In the genomic region with DNA sequence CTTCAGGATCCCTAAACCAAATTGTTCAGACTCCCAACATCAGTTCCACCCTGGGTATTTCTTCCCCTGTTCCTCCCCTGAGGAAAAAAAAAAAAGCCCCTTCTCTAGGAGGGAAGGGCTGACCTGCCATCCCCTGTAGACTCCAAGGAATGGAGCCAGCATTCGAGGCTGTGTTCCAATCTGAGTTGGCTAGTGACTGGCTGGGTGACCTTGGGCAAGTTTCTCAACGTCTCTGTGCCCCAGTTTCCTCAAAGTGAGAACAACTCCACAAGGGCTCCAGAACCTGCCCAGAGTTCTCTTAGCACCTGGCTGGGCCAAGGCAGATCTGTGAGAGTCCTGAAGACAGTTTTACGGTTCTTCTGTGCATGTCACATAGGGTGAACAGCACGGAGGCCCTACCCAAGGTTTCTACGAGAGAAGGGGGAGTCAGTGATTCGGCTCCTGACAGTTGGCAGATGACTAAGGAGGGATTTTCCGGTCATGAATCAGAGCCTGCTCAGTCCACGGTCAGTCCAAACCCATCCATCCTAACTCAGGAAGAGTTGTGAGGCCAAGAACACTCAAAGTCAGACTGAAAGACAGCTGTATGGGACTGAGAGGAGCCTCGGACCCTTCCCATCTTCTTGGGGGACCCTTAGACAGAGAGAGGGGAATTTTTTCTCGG, we compare ENCODE assay signal across 8 mouse cellular contexts. TPM values are rescaled to one million over a fixed set of nuclear protein-coding genes. Genes with fewer than 3 reads are reported as not detected.
DNase-seq lines count a peak whose midpoint lies in the region; ATAC-seq lines count a peak whose summit lies in the region.

No protein-coding gene starts in this region.

- no peak overlapping the region for H3K27ac ChIP-seq in embryonic facial prominence, embryonic 14.5 days (replicated peaks; ENCODE audit: low read depth, low read length)
- H3K27ac ChIP-seq in intestine, embryonic 14.5 days (ENCODE audit: low read depth) = no peak overlapping the region
- peak overlapping the region; percentile 73 for H3K27ac ChIP-seq in neural tube, embryonic 13.5 days (replicated peaks)

- peak overlapping the region; percentile 93 for H3K4me3 ChIP-seq in embryonic facial prominence, embryonic 14.5 days (ENCODE audit: low read depth, low read length)
- peak overlapping the region; percentile 93 for H3K4me3 ChIP-seq in intestine, embryonic 14.5 days (ENCODE audit: low read depth, low read length)
- H3K4me3 ChIP-seq in neural tube, embryonic 13.5 days = peak overlapping the region; percentile 95

- WGBS in embryonic facial prominence, embryonic 14.5 days = 24% methylated on average over 10 of the region's 10 CpGs
- 25% methylated on average over 10 of the region's 10 CpGs for WGBS in intestine, embryonic 14.5 days
- WGBS in neural tube, embryonic 13.5 days = 26% methylated on average over 10 of the region's 10 CpGs

- no peaks in the 10 kb centered on the region for H3K27me3 ChIP-seq in embryonic facial prominence, embryonic 14.5 days (replicated peaks; ENCODE audit: control insufficient read depth, insufficient read depth, low read length)
- no peaks in the 10 kb centered on the region for H3K27me3 ChIP-seq in intestine, embryonic 14.5 days (replicated peaks; ENCODE audit: control insufficient read depth, insufficient read depth, low read length)
- H3K27me3 ChIP-seq in neural tube, embryonic 13.5 days = no peaks in the 10 kb centered on the region

- peak; percentile 48 for DNase-seq in cerebellum, adult 9-10 months
- DNase-seq in cerebellum, adult 11-12 months = no peak
- DNase-seq in 416B (ENCODE audit: low read depth) = peak; percentile 66
- DNase-seq in embryonic facial prominence, embryonic 14.5 days (ENCODE audit: low spot score) = no peak
- DNase-seq in intestine, embryonic 14.5 days (ENCODE audit: low spot score) = no peak
- no peak for DNase-seq in retina, postnatal 1 day
- no peak for DNase-seq in embryo, embryonic 10 days (ENCODE audit: low spot score)

- no peaks in the 10 kb centered on the region for H3K9me3 ChIP-seq in embryonic facial prominence, embryonic 14.5 days (ENCODE audit: control insufficient read depth, low read length)
- no peaks in the 10 kb centered on the region for H3K9me3 ChIP-seq in intestine, embryonic 14.5 days (ENCODE audit: control insufficient read depth, low read length)
- no peaks in the 10 kb centered on the region for H3K9me3 ChIP-seq in neural tube, embryonic 13.5 days

- no peak for ATAC-seq in embryonic facial prominence, embryonic 14.5 days (ENCODE audit: low read depth)
- ATAC-seq in intestine, embryonic 14.5 days (replicated peaks; ENCODE audit: low FRiP score, low TSS enrichment, low read depth) = no peak
- ATAC-seq in neural tube, embryonic 13.5 days (ENCODE audit: low read depth) = no peak

- peak overlapping the region; percentile 62 for H3K4me2 ChIP-seq in embryonic facial prominence, embryonic 14.5 days (ENCODE audit: low read depth, low read length)
- peak overlapping the region; percentile 57 for H3K4me2 ChIP-seq in intestine, embryonic 14.5 days (ENCODE audit: low read length)
- H3K4me2 ChIP-seq in neural tube, embryonic 13.5 days = peak overlapping the region; percentile 96

- H3K4me1 ChIP-seq in embryonic facial prominence, embryonic 14.5 days (ENCODE audit: control insufficient read depth, insufficient read depth, low read length) = peaks cover 10% of the 10 kb centered on the region
- peaks cover 10% of the 10 kb centered on the region for H3K4me1 ChIP-seq in intestine, embryonic 14.5 days (replicated peaks; ENCODE audit: control insufficient read depth, insufficient read depth, low read length)
- H3K4me1 ChIP-seq in neural tube, embryonic 13.5 days (replicated peaks) = peaks cover 43% of the 10 kb centered on the region

- peaks cover 41% of the 10 kb centered on the region for H3K36me3 ChIP-seq in embryonic facial prominence, embryonic 14.5 days (ENCODE audit: control insufficient read depth, insufficient read depth, low read length)
- peaks cover 18% of the 10 kb centered on the region for H3K36me3 ChIP-seq in intestine, embryonic 14.5 days (ENCODE audit: control insufficient read depth, insufficient read depth, low read length)
- peaks cover 40% of the 10 kb centered on the region for H3K36me3 ChIP-seq in neural tube, embryonic 13.5 days

- H3K9ac ChIP-seq in embryonic facial prominence, embryonic 14.5 days (ENCODE audit: low read depth, low read length) = peak overlapping the region; percentile 97
- peak overlapping the region; percentile 95 for H3K9ac ChIP-seq in intestine, embryonic 14.5 days (ENCODE audit: low read length)
- peak overlapping the region; percentile 97 for H3K9ac ChIP-seq in neural tube, embryonic 13.5 days

RNA-seq across cellular contexts. Expression of gene Zswim4, which starts 1.0 kb away (rescaled TPM):
- polyA plus RNA-seq in embryonic facial prominence, embryonic 14.5 days (2014; fragmentation: Nextera tagmentation; extraction: Ambion mirVana) = 11.0 and 12.4 TPM in 2 replicates
- 10.9 and 11.5 TPM in 2 replicates for polyA plus RNA-seq in intestine, embryonic 14.5 days (2014; fragmentation: Nextera tagmentation; extraction: Ambion mirVana)
- polyA plus RNA-seq in neural tube, embryonic 13.5 days (2015; fragmentation: Nextera tagmentation; extraction: Ambion mirVana) = 32.9 and 34.7 TPM in 2 replicates

RNA-seq across cellular contexts. Expression of gene D8Ertd738e, which starts 13.6 kb away (rescaled TPM):
- polyA plus RNA-seq in embryonic facial prominence, embryonic 14.5 days (2014; fragmentation: Nextera tagmentation; extraction: Ambion mirVana) = 371 and 387 TPM in 2 replicates
- polyA plus RNA-seq in intestine, embryonic 14.5 days (2014; fragmentation: Nextera tagmentation; extraction: Ambion mirVana) = 377 and 380 TPM in 2 replicates
- 255 and 273 TPM in 2 replicates for polyA plus RNA-seq in neural tube, embryonic 13.5 days (2015; fragmentation: Nextera tagmentation; extraction: Ambion mirVana)

RNA-seq across cellular contexts. Expression of gene Mri1, which starts 21.2 kb away (rescaled TPM):
- polyA plus RNA-seq in embryonic facial prominence, embryonic 14.5 days (2014; fragmentation: Nextera tagmentation; extraction: Ambion mirVana) = 50.3 and 56.7 TPM in 2 replicates
- polyA plus RNA-seq in intestine, embryonic 14.5 days (2014; fragmentation: Nextera tagmentation; extraction: Ambion mirVana) = 79.7 and 90.6 TPM in 2 replicates
- polyA plus RNA-seq in neural tube, embryonic 13.5 days (2015; fragmentation: Nextera tagmentation; extraction: Ambion mirVana) = 50.6 and 50.8 TPM in 2 replicates

RNA-seq across cellular contexts. Expression of gene Ccdc130, which starts 34.3 kb away (rescaled TPM):
- polyA plus RNA-seq in embryonic facial prominence, embryonic 14.5 days (2014; fragmentation: Nextera tagmentation; extraction: Ambion mirVana) = 18.4 and 19.6 TPM in 2 replicates
- 20.6 and 22.5 TPM in 2 replicates for polyA plus RNA-seq in intestine, embryonic 14.5 days (2014; fragmentation: Nextera tagmentation; extraction: Ambion mirVana)
- polyA plus RNA-seq in neural tube, embryonic 13.5 days (2015; fragmentation: Nextera tagmentation; extraction: Ambion mirVana) = 23.3 and 30.4 TPM in 2 replicates

RNA-seq across cellular contexts. Expression of gene Nanos3, which starts 50.9 kb away (rescaled TPM):
- 3.0 and 4.5 TPM in 2 replicates for polyA plus RNA-seq in embryonic facial prominence, embryonic 14.5 days (2014; fragmentation: Nextera tagmentation; extraction: Ambion mirVana)
- 4.1 and 4.4 TPM in 2 replicates for polyA plus RNA-seq in intestine, embryonic 14.5 days (2014; fragmentation: Nextera tagmentation; extraction: Ambion mirVana)
- polyA plus RNA-seq in neural tube, embryonic 13.5 days (2015; fragmentation: Nextera tagmentation; extraction: Ambion mirVana) = 6.1 and 10.1 TPM in 2 replicates

Comparison
In these comparisons a context has a peak if more than half of its experiments do, and no peak if none do; other contexts are left out.
1. DNase-seq: peak in cerebellum, adult 9-10 months (single experiment) and 416B (single experiment); none in cerebellum, adult 11-12 months (single experiment), embryonic facial prominence, embryonic 14.5 days (single experiment), intestine, embryonic 14.5 days (single experiment), retina, postnatal 1 day (single experiment) and embryo, embryonic 10 days (single experiment).
2. Peak in every context shown above with its lines, with median percentiles within 50 percentile points of each other: H3K4me2 ChIP-seq, H3K4me3 ChIP-seq and H3K9ac ChIP-seq.